Mouse (Mus musculus) megakaryocyte, embryonic 14.5 days (primary cell): ENCODE measurements at regions not wholly inside any gene's neighbourhood (a gene's known extent, or its start where the extent isn't known, plus 50 kb on each side); places are given as distances from the start of the nearest gene placed in this dataset.

Experiments used
- H3K27me3 ChIP-seq: replicated peaks from 2 replicates; pipeline ENCODE3; 2012; ENCODE audit warnings: inconsistent platforms
- H3K36me3 ChIP-seq: replicated peaks from 2 replicates; pipeline ENCODE3; 2012; ENCODE audit warnings: low read length, inconsistent platforms, mixed read lengths
- H3K4me1 ChIP-seq: 2 replicates; pipeline ENCODE4 v1.6.1; 2012; ENCODE audit warnings: inconsistent platforms
- H3K4me3 ChIP-seq: replicated peaks from 2 replicates; pipeline ENCODE3; 2012; ENCODE audit warnings: moderate library complexity, mild to moderate bottlenecking, inconsistent platforms
- H3K9me3 ChIP-seq: 2 replicates; pipeline ENCODE4 v1.6.1; 2012; ENCODE audit warnings: inconsistent platforms
- FLI1 ChIP-seq: IDR thresholded peaks from 2 replicates; pipeline ENCODE4 v1.6.1; 2012; ENCODE audit warnings: low read length, inconsistent platforms, mixed read lengths
- GATA1 ChIP-seq: IDR thresholded peaks from 3 replicates; pipeline ENCODE4 v1.6.1; 2012; ENCODE audit warnings: mixed read lengths, low read length, inconsistent platforms, borderline replicate concordance

DNA sequence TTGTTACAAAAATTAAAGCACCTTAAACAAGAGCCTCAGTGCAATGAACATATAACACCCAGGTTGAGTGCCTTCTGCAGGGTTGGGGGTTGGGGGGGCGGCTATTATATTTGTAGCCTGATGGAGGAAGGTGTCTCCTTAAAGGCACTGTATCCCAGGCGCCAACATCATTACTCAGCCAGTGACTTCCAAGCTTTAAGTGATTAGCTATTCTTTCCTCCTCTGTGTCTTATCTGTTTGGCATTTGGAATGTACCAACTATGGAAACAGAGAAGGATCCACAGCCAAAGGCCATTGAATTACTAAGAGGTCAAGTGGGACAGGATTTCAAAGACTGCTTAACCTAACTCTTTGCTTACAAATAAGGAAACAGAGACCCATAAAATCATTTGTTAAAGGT lies 373.9 kb upstream of the Cd180 start:
- Histone ChIP-seq H3K9me3 (no peaks in the 10 kb centered on the region), H3K4me1 (no peaks in the 10 kb centered on the region), H3K4me3 (no peak overlapping the region), H3K27me3 (no peaks in the 10 kb centered on the region), H3K36me3 (no peaks in the 10 kb centered on the region)
- no peak for TF ChIP-seq FLI1
- no peak for TF ChIP-seq GATA1

DNA sequence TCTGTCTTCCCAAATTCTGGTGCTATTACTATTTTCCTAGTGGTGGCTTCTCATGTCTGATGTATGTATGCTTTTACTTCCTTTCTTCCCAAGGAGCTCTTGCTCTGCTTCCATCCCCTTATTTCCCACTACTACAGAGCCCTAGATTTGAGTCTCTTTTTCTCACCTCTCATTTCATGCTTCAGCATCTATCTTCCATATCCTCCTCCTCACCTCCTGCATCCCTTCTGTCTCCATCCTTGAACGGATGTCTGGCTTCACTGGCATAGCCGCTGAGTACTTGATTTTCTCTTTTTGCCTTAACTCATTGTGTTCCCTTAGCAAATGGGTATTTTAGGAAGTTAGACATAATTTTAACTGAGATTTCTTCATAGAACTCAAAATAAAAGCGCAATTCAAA lies 369.5 kb upstream of the Cd180 start:
- H3K4me3 ChIP-seq = no peak overlapping the region
- no peaks in the 10 kb centered on the region for H3K36me3 ChIP-seq
- no peaks in the 10 kb centered on the region for H3K4me1 ChIP-seq
- no peak for TF ChIP-seq FLI1
- no peak for TF ChIP-seq GATA1
- no peaks in the 10 kb centered on the region for H3K27me3 ChIP-seq
- no peaks in the 10 kb centered on the region for H3K9me3 ChIP-seq

DNA sequence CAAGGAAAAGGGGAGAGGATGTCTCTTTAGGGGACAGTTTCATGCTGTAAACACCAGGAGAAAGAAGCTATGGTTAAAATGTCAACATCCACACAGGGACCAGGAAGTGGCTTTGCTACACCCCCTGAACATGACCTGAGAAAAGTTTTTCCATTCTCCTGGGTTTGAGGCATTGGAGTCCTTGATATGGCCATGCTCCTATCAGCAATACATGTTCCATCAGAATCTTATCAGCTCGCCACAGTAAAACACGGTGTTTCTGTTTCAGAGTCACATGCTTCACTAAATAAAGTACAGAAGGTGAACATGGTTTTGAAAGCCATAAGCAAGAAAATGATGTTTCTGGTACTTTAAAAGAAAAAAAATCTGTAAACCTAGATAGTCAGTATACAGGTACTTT lies 367.4 kb upstream of the Cd180 start:
- Histone ChIP-seq H3K4me1 (no peaks in the 10 kb centered on the region), H3K27me3 (no peaks in the 10 kb centered on the region)
- TF ChIP-seq GATA1 = no peak
- TF ChIP-seq FLI1 = no peak

DNA sequence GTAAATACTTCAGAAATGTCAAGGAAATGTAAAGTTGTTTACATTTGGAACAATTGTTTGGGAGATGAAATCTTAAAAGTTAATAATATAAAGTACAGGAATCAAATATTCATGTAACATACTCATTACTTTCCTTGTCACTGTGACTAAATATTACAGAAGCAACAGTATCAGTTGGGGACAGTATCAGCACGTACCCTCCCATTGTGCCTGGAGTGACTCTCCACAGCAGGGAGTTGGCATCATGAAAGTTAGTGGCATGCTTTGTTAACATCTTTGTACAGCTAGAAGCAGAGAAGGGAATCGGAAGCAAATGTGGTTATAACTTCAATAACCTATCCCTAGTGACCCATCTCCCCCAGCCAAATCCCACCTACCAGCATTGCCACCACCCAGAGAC lies 366.8 kb upstream of the Cd180 start:
- H3K4me3 ChIP-seq = no peak overlapping the region
- no peaks in the 10 kb centered on the region for H3K9me3 ChIP-seq
- H3K4me1 ChIP-seq = no peaks in the 10 kb centered on the region
- H3K27me3 ChIP-seq = no peaks in the 10 kb centered on the region
- TF ChIP-seq FLI1 (no peak), GATA1 (no peak)
- no peaks in the 10 kb centered on the region for H3K36me3 ChIP-seq

More for the DNA sequence above, 367.4 kb upstream of the Cd180 start:
- Histone ChIP-seq H3K36me3 (no peaks in the 10 kb centered on the region), H3K4me3 (no peak overlapping the region), H3K9me3 (no peaks in the 10 kb centered on the region)

DNA sequence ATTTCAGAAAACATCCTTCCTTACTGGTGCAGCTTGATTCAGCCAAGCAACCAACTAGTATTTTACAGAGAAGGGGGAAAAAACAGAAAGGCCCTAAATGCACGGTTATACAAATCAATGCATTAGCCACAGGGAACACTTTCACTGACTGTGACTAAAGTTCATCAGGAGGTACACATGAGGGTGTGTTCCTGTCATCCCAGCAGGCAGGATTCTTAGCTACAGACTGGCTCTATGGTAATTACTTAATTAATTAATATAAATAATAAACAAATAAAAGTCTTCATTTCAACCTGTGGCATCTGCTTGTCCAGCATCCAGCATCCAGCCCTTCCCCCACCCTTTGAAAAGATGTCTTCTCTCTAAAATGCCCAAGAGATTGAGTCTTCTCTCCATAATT lies 359.7 kb upstream of the Cd180 start:
- Histone ChIP-seq H3K4me1 (no peaks in the 10 kb centered on the region), H3K4me3 (no peak overlapping the region), H3K9me3 (no peaks in the 10 kb centered on the region), H3K36me3 (no peaks in the 10 kb centered on the region), H3K27me3 (no peaks in the 10 kb centered on the region)
- no peak for TF ChIP-seq GATA1
- no peak for TF ChIP-seq FLI1

DNA sequence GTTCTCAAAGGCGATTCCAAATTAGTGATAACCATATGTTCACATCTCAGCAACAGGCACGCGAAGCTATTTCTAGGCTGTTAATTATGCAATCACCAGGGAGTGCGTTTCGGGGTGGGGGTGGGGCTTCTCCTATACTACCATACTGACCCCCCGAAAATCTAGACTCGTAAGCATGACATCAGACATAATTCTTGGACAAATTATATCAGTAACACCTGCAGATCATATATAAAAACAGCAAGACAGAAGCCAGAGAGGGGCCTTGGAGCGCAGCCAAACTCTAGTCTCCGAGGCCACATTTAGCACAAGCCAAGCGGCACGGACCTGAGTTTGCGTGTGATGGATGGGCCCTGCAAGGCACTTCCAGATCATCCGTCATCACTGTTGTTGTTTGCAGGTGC lies 359.2 kb upstream of the Cd180 start:
- Histone ChIP-seq H3K4me3 (no peak overlapping the region), H3K27me3 (no peaks in the 10 kb centered on the region), H3K9me3 (no peaks in the 10 kb centered on the region), H3K36me3 (no peaks in the 10 kb centered on the region), H3K4me1 (no peaks in the 10 kb centered on the region)
- TF ChIP-seq GATA1 = no peak
- no peak for TF ChIP-seq FLI1

DNA sequence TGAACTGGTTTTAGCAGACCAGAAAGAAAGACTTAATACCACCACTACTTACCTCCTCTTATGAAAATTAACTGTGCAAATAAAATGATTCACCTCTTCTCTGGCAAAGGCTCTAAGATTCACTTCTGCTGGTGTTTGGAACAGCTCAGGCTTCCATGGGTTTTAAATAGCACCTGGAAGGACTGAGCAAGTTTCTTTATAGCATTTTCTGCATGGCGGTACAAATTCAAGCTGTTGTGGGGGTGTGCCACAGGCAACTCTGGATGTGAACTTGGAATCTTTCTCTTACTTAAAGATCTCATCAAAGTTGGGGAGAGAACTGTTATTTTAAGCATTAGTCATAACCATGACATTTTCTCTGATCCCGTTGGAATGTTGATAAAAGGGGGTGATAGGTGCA lies 350.1 kb upstream of the Cd180 start:
- H3K4me1 ChIP-seq = no peaks in the 10 kb centered on the region
- no peak overlapping the region for H3K4me3 ChIP-seq
- no peaks in the 10 kb centered on the region for H3K27me3 ChIP-seq
- no peaks in the 10 kb centered on the region for H3K36me3 ChIP-seq
- H3K9me3 ChIP-seq = no peaks in the 10 kb centered on the region
- TF ChIP-seq GATA1 = no peak
- TF ChIP-seq FLI1 = no peak

DNA sequence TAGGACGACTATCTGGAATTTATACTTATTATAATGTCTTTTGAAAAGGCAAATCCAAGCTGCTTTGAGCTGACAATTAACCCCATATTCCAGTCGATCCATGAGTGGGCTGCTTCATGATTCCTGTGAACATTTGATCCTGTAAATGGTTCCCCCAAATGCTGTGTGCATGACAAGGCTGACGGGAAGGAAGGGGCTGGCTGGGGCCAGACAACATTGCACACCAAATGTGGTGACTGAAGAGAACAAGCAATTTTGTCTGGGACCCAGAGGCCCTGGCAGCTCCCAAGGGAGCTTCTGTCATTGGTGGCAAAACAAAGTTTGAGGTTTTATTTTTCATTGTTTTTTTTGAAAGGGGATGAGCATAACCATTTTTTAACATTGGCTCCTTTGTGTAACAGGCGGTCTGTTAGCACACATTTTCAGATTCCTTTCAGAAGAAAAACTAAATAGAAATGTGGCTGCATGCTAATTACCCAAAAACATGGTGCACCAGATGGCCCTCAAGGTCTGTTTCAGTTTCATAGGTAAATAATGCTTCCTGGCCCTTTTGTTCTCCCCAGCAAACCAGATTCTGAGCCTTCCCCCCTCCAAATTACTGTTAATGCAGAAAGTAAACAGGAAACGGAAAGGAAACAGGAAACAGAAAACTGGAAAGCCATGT lies 348.6 kb upstream of the Cd180 start:
- Histone ChIP-seq H3K4me3 (no peak overlapping the region), H3K27me3 (no peaks in the 10 kb centered on the region), H3K4me1 (no peaks in the 10 kb centered on the region), H3K9me3 (no peaks in the 10 kb centered on the region), H3K36me3 (no peaks in the 10 kb centered on the region)
- TF ChIP-seq GATA1 (no peak), FLI1 (no peak)

DNA sequence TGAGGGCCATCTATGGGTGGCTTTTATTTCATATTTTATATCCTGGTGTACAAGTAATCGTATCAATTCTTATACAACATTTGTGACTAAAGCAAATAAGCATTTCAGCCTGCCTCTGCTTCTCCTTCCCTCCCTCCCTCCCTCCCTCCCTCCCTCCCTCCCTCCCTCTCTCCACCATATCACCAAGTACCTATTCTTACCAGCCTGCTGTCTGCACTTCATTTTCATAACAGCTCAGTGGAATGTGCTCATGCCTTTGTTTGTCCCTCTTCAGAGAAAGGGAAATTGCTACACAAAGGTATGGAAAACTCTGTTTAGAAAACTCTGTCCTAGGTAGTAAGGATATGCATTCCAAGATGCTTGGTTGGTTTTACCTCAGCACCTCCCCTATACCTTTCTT lies 343.9 kb upstream of the Cd180 start:
- no peaks in the 10 kb centered on the region for H3K36me3 ChIP-seq
- no peak overlapping the region for H3K4me3 ChIP-seq
- no peaks in the 10 kb centered on the region for H3K9me3 ChIP-seq
- H3K27me3 ChIP-seq = no peaks in the 10 kb centered on the region
- peaks cover 4% of the 10 kb centered on the region; the same call in 1 of the 2 replicates for H3K4me1 ChIP-seq
- TF ChIP-seq FLI1 = no peak
- no peak for TF ChIP-seq GATA1

DNA sequence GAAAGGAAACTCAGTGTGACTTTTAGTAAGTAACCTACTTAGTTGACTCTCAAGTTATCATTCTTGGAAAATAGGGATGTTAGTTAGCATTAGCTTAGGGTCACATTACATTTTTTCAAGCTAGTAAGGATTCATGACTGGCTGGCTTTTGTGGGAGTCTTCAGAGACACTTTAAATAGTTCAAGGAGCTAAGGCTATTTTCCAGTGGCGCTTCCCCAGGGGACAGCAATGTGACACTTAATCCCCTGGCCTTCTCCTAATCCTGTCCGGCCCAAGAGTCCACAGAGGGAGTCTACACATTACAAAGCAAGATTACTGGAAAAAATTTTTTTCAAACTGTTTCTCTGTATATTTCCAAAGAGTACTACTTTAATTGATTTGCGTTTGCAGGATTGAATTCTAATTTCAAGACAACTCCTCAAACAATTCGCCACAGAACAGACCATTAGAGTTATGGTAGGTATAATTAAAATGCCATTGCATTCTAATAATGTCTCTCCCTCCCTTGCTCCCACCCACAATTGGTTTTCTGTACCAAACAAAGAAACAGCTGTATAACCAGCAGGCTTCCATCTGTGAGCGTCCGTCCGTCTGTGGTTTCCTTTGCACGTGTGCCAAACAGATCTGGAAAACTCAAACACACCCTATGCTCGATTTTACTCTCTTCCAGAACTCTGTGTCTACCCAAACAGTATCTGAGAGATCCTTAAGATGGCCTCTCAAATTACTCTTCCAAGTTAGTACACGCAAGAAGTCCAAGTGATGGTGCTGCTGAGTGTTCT lies 341.1 kb upstream of the Cd180 start:
- peaks cover 4% of the 10 kb centered on the region; the same call in 1 of the 2 replicates for H3K4me1 ChIP-seq
- no peaks in the 10 kb centered on the region for H3K9me3 ChIP-seq
- H3K27me3 ChIP-seq = no peaks in the 10 kb centered on the region
- no peaks in the 10 kb centered on the region for H3K36me3 ChIP-seq
- TF ChIP-seq GATA1 (no peak), FLI1 (no peak)
- H3K4me3 ChIP-seq = no peak overlapping the region
